Mouse (Mus musculus): ENCODE data around the gene Gm6164.
"Not testable (repeated sequence)": the region's sequence is repeated elsewhere in the genome, so short reads cannot be mapped to it uniquely, and the experiment has no call there.

DNA sequence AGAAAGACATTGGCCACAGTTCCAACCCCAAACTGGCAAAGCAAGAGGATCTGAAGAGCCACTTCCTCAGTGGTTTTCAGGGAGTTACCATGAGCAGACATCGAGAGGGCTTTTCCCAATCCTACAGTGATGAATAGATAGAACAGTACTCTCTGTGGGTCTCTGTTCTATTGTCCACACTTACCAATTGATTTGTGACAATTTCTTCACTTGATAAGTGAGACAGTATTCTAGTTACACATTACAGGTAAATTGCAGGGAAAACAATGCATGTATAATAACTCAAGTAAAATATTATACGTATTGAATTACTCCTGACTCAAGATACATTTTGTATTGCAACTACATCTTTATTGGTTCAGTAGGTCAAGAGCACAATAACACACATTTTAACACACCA is at the start of gene Gm6164:
- not testable (repeated sequence) for TF ChIP-seq CTCF (IDR thresholded peaks at IDR 0.05; ENCODE audit: low read depth, low read length); POLR2A (IDR thresholded peaks at IDR 0.05; ENCODE audit: extremely low read depth, insufficient read depth, low read length)

Measured in liver, adult 2 months (tissue).